Mouse (Mus musculus) kidney, postnatal 14 days (tissue): ENCODE measurements around the gene Cntn5.

Experiments
- DNase-seq: peaks from one replicate; pipeline ENCODE4 v3.0.0; 2022; ENCODE audit warnings: mixed read lengths

Cntn5 gene

DNA sequence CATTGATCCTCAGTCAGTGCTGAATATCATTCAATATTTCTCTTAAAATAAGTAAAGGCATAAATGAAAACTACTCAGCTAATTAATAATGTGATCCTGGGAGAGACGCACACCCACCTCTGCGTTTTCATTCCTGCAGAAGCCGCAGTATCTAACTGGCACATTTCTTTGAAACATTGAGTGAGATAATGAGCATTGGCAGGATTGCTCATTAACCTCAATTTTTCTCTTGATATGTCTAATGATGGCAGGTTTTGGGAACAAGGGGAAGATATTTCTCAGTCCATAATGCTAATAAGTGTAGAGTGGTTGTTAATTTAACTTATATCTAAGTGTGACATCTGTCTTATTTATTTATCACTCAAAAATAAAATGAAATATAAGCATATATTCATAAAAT lies 734.0 kb downstream of the Cntn5 start:
- DNase-seq: no peak

DNA sequence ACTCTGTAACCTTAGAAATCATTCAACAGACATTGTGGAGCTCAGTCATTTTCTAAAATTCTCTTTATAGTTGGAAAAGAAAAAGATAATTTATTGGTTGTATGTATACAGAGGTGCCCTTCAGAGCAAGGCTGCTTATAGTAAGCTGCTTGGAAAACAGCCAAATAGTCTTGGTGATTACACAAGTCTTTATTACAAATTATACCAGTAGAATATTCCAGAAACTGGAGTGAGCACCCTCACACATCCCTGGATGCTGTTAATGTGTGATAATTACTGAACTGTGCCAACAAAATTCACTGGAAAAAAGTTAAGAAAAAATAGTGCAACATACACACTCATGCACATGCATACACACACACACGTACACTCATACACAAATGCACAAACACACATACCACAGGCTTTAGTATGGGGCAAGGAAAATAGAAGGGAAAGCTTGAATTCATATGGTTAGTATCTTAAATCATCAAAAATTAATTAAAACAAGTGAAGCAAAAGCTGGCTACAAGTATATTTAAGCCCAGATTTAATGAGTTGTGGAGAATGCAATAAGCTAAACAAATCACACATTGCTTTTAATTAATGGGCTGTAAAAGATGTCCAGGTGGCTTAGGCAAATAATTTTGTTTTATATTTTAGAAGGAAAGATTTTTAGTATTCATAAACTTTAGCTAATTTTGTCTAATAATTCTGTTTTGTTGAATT lies 783.1 kb downstream of the Cntn5 start:
- DNase-seq: no peak

DNA sequence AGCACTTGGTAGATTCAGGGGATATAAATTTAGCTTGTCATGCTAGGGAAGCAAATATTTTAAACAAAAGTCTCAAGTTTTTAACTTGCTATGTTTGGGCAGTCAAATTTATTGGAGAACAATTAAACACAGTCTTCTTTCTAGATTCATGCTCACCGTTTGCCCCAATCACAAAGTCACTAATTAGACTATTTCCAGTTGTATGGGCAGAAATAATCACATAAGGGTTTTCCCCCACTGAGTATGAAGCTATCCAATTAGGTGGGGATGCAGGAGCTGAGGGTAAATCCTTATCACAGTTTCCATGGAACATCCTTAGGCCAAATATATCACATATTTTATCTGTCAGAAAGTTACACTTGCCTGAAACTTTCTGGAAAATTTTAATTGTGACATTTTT lies 788.0 kb downstream of the Cntn5 start:
- no peak for DNase-seq

DNA sequence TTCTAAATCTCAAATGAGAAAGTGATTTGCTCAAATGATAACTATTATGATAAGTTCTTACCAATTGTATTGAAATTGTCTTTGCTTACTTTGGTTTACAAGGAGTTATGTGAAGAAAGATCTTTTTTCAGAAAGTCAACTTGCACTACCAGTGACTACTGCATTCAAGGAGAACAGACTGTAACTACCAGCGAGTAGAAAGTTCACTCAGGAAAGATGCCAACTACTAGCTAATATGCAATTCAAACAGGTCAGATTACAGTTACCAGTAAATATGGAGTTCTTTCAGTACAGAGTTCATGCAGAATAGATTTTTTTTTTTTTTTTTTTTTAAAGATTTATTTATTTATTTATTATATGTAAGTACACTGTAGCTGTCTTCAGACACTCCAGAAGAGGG lies 795.4 kb downstream of the Cntn5 start:
- DNase-seq: no peak

DNA sequence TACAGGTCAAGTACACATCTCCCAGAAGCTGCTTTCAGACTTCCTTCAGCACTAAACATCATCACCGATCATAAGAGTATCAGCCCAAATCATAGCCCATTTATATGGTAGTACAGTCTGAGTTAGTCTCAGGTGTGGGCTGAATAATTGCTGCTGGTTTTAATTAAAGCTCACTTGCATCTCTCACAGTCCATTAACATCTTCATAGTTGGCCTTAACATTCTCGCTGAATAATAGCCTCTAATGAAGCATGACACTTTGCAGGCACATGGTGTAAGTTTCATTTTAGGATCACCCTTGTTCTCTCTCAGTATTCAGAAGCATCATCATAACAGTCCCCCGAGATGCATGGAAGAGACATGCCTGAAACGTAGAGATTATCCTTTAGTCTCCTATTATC lies 796.7 kb downstream of the Cntn5 start:
- no peak for DNase-seq

DNA sequence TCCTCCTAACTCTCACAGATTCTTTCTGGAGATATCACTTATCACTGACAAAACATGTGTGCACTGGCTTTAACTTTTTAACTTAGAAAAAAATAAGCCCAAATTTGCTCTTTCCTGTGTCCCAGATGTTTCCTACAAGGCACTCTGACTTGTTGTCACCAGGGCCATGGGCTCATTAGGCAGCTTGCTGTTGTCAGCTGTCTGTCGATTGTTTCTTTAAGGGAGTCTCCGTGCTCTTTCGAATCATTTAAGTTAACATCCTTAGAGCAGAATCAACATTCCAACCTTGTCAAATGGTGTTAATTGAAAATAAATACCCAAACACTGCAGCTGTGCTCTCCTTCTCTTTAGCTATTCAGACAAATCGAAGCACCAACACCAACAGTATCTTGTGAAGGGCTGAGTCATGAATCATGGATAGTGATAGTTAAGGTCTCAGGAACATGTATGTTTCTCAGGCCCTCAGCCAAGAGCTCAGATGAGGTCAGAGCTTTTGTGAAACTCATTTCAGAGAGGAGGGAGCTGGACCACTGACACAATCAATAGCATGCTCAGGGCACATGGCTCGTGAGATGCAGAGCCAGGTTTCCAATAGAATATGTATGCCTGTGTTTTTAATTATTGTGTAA lies 802.6 kb downstream of the Cntn5 start:
- DNase-seq: no peak

DNA sequence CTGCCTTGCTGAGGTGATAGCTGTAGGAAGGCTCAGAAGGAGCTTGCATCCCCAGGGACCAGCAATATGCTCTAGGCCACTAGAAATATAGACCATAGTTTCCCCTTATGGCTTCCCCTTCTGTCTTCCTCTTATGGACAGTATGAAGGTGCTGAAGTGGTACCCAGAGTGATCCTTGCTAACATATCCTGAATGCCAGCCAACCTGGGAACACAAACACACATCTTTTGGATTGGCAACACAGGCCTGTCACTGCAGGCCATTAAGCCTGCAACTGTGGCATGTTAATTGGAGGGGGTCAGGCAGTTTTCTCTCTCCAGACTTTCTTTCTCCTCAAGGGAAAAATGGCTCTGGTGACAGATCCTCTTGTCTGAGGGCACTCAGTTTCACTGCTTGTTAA lies 828.3 kb downstream of the Cntn5 start:
- no peak for DNase-seq

DNA sequence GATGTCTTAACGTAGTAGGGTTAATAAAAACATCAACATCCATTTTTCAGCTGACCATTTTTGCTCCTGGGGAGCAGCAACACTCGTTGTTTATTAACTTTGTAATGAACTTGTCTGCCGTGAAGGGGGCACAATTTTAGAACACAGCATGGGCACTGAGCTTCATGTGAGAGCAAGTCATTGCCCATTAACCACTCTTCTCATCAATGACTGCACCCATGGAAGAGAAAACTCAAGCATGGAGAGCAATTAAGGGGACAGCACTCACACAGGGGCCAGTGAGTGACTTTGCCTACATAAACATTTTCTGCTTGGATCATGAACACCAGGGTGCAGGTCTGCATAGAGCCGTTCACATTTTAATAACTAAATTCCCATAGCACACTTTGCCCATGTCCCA lies 831.2 kb downstream of the Cntn5 start:
- DNase-seq: no peak

DNA sequence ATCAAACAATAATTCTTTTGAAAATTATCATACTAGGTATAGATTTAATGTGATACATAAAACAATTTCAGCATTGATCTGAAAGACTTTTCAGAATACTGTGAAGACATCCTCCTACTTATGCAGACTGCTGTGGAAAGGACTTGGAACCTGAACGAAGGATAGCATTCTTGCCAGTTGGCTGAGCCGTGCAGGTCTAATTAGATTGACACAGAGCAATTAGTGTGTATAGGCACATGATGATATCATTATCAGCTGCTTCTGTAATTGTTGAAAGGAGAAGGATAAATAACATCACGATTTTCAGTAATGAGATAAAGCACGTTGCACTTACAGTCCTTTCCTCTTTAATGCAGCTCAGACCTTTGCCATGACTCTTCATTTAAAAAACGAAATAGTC lies 831.7 kb downstream of the Cntn5 start:
- no peak for DNase-seq

DNA sequence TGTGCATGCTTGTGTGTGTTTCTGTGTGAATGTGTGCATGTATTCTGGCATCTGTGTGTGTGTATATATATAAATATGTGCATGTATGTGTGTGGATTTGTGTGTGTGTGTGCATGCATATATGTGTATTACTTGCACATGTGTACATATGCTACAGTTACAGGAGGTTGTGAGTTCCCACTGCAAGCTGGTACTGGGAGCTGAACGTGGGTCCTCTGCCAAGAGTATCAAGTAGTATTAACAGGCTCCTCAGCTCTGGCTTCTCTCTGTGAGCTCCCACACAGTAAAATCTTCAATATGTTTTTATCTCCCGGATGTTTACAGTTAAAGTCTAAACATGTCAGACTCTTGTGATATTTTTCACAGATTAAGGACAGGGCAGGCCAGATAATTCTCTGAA lies 833.3 kb downstream of the Cntn5 start:
- DNase-seq: no peak

DNA sequence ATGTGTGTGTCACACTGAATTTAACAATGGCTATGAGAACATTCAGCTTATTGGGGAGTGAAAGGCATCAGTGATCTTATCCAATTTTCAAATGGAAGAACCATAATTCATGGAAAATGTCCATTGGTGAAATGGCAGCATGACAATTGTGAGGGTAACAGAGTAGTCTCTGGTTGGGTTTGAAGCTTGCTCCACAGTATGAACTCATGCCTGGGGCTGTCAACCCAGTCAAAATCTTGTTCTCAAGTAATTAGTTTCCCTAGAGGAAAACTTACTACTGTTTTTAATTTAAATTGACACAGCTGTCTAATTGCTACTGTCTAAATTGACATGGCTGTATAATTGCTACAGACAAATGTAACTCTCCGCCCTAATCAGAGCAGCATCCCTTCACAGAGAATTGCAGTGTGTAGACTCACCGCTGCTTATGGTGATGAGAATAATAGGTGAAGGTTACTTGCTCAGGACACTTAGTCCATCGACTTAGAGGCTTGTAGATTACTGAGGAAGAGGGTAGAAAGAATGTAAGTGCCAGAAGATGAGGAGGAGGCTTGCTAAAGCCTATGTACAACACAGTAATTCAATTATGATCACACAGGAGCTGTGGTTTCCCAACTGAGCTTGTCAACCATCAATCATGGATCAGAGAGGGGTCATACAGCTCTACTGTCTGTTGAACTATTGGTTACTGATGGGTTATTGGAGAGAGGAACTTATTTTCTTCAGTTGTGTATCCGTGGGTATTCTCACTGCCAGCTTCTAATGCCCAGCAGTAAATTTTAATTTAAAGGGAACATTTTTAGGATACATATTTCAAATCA lies 859.4 kb downstream of the Cntn5 start:
- no peak for DNase-seq

DNA sequence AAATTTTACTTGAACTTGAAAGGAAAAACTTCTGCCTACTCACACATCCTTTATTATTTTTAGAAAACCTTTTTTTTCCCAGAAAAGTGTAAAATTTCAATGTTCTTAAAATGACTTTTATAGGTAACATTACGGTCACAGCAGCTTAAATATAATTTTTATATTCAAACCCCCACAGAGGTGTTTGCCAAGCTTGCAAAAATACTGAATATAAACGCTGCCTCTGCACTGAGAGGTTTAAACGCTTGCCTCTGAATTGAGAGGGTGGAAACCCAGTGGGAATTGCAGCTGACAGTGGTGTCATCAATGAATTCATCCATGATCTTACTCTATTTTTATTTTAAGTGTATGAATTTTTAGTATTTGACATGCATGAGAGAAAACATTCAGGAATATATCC lies 861.6 kb downstream of the Cntn5 start:
- no peak for DNase-seq

DNA sequence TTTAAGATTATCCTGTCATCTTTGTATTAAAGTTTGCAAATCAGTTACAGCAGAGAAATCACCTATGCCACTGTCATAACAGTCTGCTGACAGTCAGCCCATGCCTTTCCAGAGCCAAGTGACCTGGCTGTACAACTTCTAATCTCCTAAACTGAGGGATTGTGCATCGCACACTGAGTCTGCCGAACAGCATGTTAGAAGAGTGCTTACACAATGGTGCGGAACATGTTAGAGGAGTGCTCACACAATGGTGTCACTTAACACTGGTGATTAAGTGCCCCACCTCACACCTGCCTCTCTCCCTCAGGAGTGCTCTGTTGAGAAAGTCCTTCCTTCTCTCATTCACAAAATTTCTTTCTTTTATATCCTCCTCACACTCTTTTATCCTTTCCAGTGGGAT lies 889.4 kb downstream of the Cntn5 start:
- no peak for DNase-seq

DNA sequence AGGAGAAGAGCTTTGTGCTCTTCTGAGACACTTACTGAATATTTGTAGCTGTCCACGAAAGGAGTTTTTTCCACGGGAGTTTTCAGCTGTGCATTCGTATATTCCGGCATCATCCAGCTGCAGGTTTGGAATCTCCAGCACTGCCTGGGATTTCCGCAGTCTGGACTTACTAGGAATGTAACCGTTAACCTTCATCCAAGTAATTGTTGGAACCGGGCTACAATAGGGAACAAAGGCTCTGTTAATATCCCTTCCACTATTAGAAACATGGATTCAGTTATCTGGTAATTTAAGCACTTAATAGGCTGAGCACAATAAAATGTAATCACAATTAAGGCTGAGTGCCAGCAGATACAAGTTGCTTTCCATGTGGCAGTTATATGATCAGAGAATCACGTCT lies 920.5 kb downstream of the Cntn5 start:
- DNase-seq: no peak

DNA sequence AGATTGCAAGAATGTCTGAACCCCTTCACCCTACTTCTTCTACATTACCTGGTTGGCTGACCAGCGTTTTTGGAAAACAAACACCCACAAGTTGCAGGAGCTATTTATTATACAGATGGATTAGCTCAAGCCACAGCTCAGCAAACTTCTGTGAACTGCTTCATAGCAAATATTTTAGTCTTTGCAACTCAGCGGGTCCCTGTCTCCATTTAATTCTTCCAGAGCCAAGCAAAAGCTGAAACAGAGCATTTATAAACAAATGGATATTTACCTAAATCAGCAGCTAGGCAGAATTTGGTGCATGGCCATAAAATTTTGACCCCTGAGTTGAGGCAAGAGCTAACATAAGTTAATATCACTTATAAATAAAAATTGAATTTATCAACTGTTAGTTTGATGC lies 921.4 kb downstream of the Cntn5 start:
- DNase-seq: no peak

DNA sequence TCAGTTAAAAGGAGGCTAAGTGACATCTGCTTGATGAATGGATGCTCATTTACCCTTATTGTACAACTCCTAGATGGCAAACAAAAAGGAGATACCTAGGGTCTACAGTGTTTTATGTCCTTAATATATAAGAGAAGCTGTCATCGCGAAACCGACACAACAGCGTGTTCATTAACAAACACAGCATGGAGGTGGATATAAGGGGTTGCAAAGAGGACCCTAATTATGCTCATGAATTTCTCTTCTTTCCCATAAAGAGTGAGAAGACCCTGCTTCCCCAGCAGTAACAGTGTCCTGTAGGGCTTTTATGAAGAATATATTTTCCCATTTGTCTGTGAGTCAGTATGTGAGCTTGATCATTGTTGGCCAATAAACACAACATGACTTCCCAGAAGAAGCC lies 939.2 kb downstream of the Cntn5 start:
- DNase-seq: no peak

DNA sequence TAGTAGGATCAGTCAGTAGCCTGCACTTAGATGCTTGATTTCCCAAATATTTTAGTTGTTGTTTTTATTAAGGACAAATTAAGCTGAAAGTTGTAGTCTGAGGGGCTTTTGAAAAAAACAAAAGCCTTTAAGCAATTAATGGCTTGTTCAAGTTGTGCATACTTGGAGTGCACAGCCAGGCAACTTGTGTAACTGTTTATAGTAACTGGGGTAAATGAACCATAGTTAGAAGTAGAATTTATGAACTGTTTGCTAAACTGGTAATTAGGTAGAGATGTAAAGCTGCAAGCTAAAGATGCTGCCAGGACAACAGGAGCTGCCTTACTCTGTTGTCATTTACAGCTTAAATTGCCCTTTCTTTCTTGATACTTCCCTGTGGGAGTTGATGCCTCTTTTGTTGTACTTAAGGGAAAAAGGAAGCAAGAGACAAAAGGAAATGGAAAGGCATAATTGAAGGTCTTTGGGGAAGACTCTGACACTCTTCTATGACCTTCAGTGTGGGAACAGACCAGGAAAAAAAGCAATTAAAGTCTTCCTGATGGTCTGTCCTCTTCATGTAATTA lies 943.9 kb downstream of the Cntn5 start:
- DNase-seq: no peak

DNA sequence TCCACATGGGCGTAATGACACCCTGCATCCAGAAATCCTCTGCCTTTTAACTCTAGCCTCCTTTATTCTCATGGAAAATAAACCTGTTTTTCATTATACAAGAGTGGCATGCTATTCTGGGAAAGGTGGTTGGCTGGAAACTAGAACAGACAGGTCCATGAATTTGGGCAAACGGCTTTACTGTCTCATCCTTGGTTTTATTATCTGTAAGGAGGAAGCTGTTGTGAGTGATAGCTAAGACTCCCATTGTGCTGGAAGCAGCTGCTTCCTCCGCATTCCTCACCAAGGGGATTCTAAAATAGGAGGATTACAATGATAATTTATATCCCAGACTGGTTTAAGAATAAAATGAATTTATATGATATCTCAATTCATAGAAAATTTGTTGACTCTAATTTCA lies 955.2 kb downstream of the Cntn5 start:
- no peak for DNase-seq

DNA sequence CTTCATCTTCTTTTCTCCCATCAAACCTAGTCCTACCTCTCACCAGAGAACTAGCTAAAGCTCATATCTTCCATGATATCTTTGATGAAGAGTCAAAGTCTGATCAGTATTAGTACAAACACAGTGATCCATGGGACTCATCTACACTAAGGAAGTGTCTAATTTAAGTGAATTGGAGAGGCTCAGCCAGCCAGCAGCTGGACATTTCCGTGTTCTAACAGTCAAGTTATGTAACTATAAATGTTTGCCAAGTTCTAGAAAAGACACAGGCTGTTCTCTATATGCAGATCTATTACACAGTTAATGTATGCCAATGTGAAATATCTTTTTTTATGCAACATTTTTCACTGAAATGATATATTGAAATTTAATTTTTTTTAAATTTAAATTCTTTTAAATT lies 959.7 kb downstream of the Cntn5 start:
- no peak for DNase-seq

DNA sequence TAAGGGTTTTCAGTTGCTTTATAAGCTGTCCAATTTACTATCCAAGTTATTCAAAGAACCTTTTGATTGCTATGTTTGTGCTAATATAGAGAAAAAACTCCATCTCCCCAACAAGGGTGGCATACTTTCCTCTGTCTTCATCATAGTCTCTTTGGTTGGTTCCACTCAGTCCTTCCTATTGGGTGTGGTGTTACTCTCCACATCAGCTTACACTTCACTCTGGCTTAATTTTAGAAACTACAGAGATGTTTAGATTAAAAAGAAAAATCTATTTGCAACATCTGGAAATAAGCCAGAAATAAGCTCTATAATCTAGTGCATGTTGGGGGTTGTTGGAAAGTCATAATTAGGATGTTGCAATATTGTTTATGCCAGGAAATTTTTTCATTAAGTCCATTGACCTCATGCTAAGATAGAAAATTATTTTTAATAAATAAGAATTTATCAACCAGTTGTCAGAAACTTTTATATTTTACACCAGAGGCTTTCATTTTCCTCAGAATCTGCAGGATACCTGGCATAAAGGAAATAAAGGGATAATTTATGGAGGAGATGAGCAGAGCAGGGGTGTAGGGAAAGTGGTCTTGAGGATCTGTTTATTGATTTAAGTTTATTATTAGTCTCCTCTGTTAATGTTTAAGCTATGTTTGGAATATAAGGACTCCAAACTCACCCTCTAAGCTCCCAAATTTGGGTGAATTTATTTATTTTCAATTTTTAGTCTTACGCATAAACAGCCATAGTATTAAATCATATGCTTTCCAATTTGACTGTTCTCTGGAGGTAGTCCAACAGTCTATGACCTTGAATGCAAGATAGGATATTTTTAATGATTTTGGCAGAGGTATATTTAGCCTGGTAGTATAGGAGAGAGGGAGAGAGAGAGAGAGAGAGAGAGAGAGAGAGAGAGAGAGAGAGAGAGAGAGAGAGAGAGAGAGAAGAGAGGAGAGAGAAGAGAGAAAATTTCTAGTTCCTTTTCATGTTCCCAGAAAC lies 966.8 kb downstream of the Cntn5 start:
- DNase-seq: no peak

DNA sequence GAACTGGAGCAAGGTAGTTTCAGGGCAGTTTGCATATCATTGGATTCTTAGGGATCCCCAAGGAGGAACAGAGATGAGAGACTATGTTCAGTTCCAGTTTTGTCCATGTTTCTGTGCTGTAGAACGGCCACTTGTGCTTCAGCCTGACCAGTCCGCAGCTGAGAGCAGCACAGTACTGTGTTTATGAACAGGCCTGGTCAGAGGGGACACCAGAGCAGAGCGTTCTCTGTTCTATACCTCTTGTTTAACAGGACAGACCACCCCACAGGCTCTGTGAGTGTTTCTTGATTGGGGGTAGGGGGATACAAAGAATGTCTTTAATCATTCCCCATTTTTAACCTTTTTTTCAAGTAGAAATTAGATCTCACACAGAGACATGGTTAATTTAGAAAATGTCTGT lies 984.0 kb downstream of the Cntn5 start:
- no peak for DNase-seq

DNA sequence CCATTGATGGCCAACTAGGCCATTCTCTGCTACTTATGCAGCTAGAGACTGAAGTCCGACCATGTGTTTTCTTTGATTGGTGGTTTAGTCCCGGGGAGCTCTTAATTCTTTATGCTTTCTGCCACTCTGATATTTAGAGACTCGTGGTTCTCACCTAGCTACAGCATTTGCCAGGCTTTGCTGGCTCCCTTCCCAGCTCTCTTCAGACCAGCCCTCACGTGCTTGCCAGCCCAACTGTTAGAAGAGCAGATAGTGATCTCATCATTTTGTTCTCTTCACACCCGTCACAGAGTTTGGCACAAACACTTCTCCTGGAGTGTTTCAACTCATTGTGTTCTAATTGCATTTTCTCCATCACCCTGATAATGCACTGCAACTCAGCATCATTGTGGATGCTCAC lies 1005.5 kb downstream of the Cntn5 start:
- DNase-seq: no peak

DNA sequence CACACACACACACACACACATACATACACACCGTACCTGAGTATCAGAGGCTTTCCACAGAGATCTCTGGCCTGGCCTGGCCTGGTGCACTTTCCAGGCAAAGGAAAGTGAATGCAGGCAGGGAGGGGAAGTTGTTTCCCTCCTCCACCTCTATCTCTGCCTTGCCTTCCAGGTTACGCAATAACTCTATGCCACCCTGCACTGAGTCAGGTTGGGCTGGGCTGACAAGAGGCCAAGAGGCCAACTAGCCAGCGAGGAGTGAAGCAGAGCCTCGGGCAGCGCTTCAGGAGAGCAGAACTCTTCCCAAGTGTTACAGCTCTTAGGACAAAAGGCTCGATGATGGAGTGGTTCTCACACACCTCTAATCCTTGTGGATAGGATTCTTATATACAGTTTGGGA lies 1018.4 kb downstream of the Cntn5 start:
- DNase-seq: peak; percentile 2
